Mouse (Mus musculus) megakaryocyte, adult 5-6 weeks (primary cell): Measurements from ENCODE around the gene Nudcd2. TPM values are rescaled to one million over a fixed set of nuclear protein-coding genes. Genes with fewer than 3 reads are reported as not detected.

Source experiments
- ATAC-seq: 2 replicates; pipeline ENCODE4 v1.8.0; 2016; ENCODE audit warnings: mild to moderate bottlenecking, inconsistent platforms; ENCODE audit not compliant: poor library complexity, severe bottlenecking
- total RNA-seq, 2 experiments: library from RNA; stranded (forward) in 1 of 2; stranded (reverse) in 1 of 2; fragments of 153-499, 151-499 nt in 1 of 2; fragments of 221-1000, 200-1000 nt in 1 of 2; gene quantifications; 2 replicates each; pipeline versions ENCODE4 v1.2.3 to v1.2.4; 2015 to 2017

Nudcd2 gene
- total RNA-seq (2015) (31.9 and 44.9 TPM in 2 replicates), total RNA-seq (2017) (62.8 and 63.0 TPM in 2 replicates)

- peak; percentile 93 for ATAC-seq
These were observed at the start of gene Nudcd2, which contains the start of gene Hmmr for GRCm38 (mm10) chr11:40733339-40734174. Gene Nudcd2 (plus strand): TSS chr11:40733667. Gene Hmmr (minus strand): TSS chr11:40733422.

- ATAC-seq, result no peak
These were observed 42.9 kb upstream of the Nudcd2 start for GRCm38 (mm10) chr11:40690444-40691127.

- ATAC-seq, result peak; percentile 38
These were observed 41.4 kb upstream of the Nudcd2 start for GRCm38 (mm10) chr11:40692101-40692509.

- ATAC-seq, result peak; percentile 89
These were observed 40.7 kb upstream of the Nudcd2 start for GRCm38 (mm10) chr11:40692511-40693365.

- peak; percentile 5; the same call in 1 of the 2 replicates for ATAC-seq
These were observed 40.0 kb upstream of the Nudcd2 start for GRCm38 (mm10) chr11:40693366-40693951.

GRCm38 (mm10) chr11:40694311-40695087, 39.0 kb upstream of the Nudcd2 start:
- peak; percentile 38 for ATAC-seq

- peak; percentile 1; the same call in 1 of the 2 replicates for ATAC-seq
These were observed 38.4 kb upstream of the Nudcd2 start, which contains the start of gene Mat2b for GRCm38 (mm10) chr11:40695103-40695502. Gene Mat2b (minus strand): TSS chr11:40695203.

- peak; percentile 95 for ATAC-seq
These were observed 23.6 kb upstream of the Nudcd2 start for GRCm38 (mm10) chr11:40709899-40710298.

- no peak for ATAC-seq
These were observed 19.6 kb upstream of the Nudcd2 start for GRCm38 (mm10) chr11:40713858-40714257.

- no peak for ATAC-seq
These were observed 17.9 kb upstream of the Nudcd2 start for GRCm38 (mm10) chr11:40715524-40715923.

- peak; percentile 38 for ATAC-seq
These were observed 15.1 kb upstream of the Nudcd2 start for GRCm38 (mm10) chr11:40718324-40718723.

- no peak; the same call in 1 of the 2 replicates for ATAC-seq
These were observed 499 bp upstream of the Nudcd2 start for GRCm38 (mm10) chr11:40732997-40733338.

- no peak for ATAC-seq
These were observed 835 bp downstream of the Nudcd2 start for GRCm38 (mm10) chr11:40734251-40734752.

GRCm38 (mm10) chr11:40737369-40737768, 3.9 kb downstream of the Nudcd2 start:
- ATAC-seq, result no peak

- no peak for ATAC-seq
These were observed 8.3 kb downstream of the Nudcd2 start for GRCm38 (mm10) chr11:40741605-40742262.

GRCm38 (mm10) chr11:40744348-40744747, 10.9 kb downstream of the Nudcd2 start:
- ATAC-seq, result no peak

- no peak for ATAC-seq
These were observed 12.9 kb downstream of the Nudcd2 start for GRCm38 (mm10) chr11:40746361-40746760.

GRCm38 (mm10) chr11:40747716-40748115, 14.2 kb downstream of the Nudcd2 start:
- no peak for ATAC-seq

GRCm38 (mm10) chr11:40753836-40754235, 20.4 kb downstream of the Nudcd2 start:
- no peak for ATAC-seq
